Comparison of ENCODE assay signal across 8 mouse cellular contexts in genomic region chr1:97660687-97661405, GRCm38 (mm10). TPM values are rescaled to one million over a fixed set of nuclear protein-coding genes. Genes with fewer than 3 reads are reported as not detected.
DNase-seq lines count a peak whose midpoint lies in the region; ATAC-seq and TF ChIP-seq lines count a peak whose summit lies in the region.

No protein-coding gene starts in this region.

- TF ChIP-seq EP300 in ES-Bruce4 (IDR thresholded peaks at IDR 0.05; ENCODE audit: insufficient read depth, low read depth, low read length): no peak
- TF ChIP-seq EP300 in heart, postnatal 0 days (IDR thresholded peaks at IDR 0.05; ENCODE audit: low read depth): no peak

- peak; percentile 86 for DNase-seq in c-Kit-positive CD71-positive TER-119-negative erythroid progenitor cells, embryonic 14.5 days (ENCODE audit: low read depth)
- peak; percentile 39 for DNase-seq in heart, postnatal 0 days (ENCODE audit: low spot score)
- DNase-seq in kidney, postnatal 4 days: peak; percentile 70 to 83
- peak; percentile 66 for DNase-seq in lung, adult 2 months
- peak; percentile 54 for DNase-seq in thymus, adult 2 months

- H3K9me3 ChIP-seq in ES-Bruce4 (replicated peaks; ENCODE audit: control insufficient read depth, insufficient read depth, low read length, poor library complexity, severe bottlenecking): no peaks in the 10 kb centered on the region
- H3K9me3 ChIP-seq in forebrain, embryonic 12.5 days: no peaks in the 10 kb centered on the region
- no peaks in the 10 kb centered on the region for H3K9me3 ChIP-seq in heart, postnatal 0 days (replicated peaks; ENCODE audit: control insufficient read depth, low read length)

- no peaks in the 10 kb centered on the region for H3K4me1 ChIP-seq in ES-Bruce4 (ENCODE audit: control insufficient read depth, insufficient read depth, low read length)
- peaks cover 43% of the 10 kb centered on the region for H3K4me1 ChIP-seq in forebrain, embryonic 12.5 days
- H3K4me1 ChIP-seq in heart, postnatal 0 days (ENCODE audit: control insufficient read depth, insufficient read depth): peaks cover 8% of the 10 kb centered on the region; the same call in 1 of the 2 replicates
- H3K4me1 ChIP-seq in lung, adult 2 months (ENCODE audit: control insufficient read depth, insufficient read depth, low read length): peaks cover 14% of the 10 kb centered on the region
- H3K4me1 ChIP-seq in olfactory bulb, adult 2 months (ENCODE audit: control insufficient read depth, insufficient read depth, low read length): peaks cover 2% of the 10 kb centered on the region; the same call in 1 of the 2 replicates
- peaks cover 9% of the 10 kb centered on the region for H3K4me1 ChIP-seq in thymus, adult 2 months (replicated peaks; ENCODE audit: control insufficient read depth, insufficient read depth, low read length)

- H3K36me3 ChIP-seq in ES-Bruce4 (ENCODE audit: control insufficient read depth, insufficient read depth, low read length, poor library complexity, severe bottlenecking): no peaks in the 10 kb centered on the region
- no peaks in the 10 kb centered on the region for H3K36me3 ChIP-seq in forebrain, embryonic 12.5 days (replicated peaks)
- no peaks in the 10 kb centered on the region for H3K36me3 ChIP-seq in heart, postnatal 0 days (replicated peaks; ENCODE audit: control insufficient read depth, insufficient read depth, low read length)
- H3K36me3 ChIP-seq in thymus, adult 2 months (ENCODE audit: control insufficient read depth, insufficient read depth, low read length): no peaks in the 10 kb centered on the region

- no peak overlapping the region for H3K27ac ChIP-seq in ES-Bruce4 (ENCODE audit: insufficient read depth, low read length)
- H3K27ac ChIP-seq in forebrain, embryonic 12.5 days: peak overlapping the region; percentile 97
- peak overlapping the region; percentile 82 for H3K27ac ChIP-seq in heart, postnatal 0 days (ENCODE audit: low read depth)
- H3K27ac ChIP-seq in olfactory bulb, adult 2 months (ENCODE audit: insufficient read depth, low read depth, low read length): peak overlapping the region; percentile 95
- no peak overlapping the region for H3K27ac ChIP-seq in thymus, adult 2 months (ENCODE audit: control insufficient read depth, insufficient read depth, low read length)

- H3K4me2 ChIP-seq in forebrain, embryonic 12.5 days: peak overlapping the region; percentile 62
- H3K4me2 ChIP-seq in heart, postnatal 0 days (ENCODE audit: low read depth, low read length): peak overlapping the region; percentile 95

- peak; percentile 9 for ATAC-seq in forebrain, embryonic 12.5 days (ENCODE audit: low FRiP score)
- peak; percentile 52 for ATAC-seq in heart, postnatal 0 days (ENCODE audit: insufficient read depth, low read depth)

- no peak for TF ChIP-seq POLR2A in ES-Bruce4 (IDR thresholded peaks at IDR 0.05; ENCODE audit: insufficient read depth, low read length)
- no peak for TF ChIP-seq POLR2A in lung, adult 2 months (IDR thresholded peaks at IDR 0.05; ENCODE audit: borderline replicate concordance, extremely low read depth, low read depth, low read length)
- 0 out of 2 replicates have a peak, but pooled peaks have one; percentile 3 for TF ChIP-seq POLR2A in olfactory bulb, adult 2 months (IDR thresholded peaks at IDR 0.05; ENCODE audit: insufficient read depth, low read depth, low read length)
- TF ChIP-seq POLR2A in thymus, adult 2 months (IDR thresholded peaks at IDR 0.05; ENCODE audit: control insufficient read depth, extremely low read depth, insufficient read depth, low read length, poor library complexity): no peak

- no peaks in the 10 kb centered on the region; the same call in none of the 2 replicates for H3K27me3 ChIP-seq in ES-Bruce4 (ENCODE audit: control insufficient read depth, insufficient read depth, low read length, poor library complexity, severe bottlenecking)
- no peaks in the 10 kb centered on the region for H3K27me3 ChIP-seq in forebrain, embryonic 12.5 days
- H3K27me3 ChIP-seq in heart, postnatal 0 days (ENCODE audit: control insufficient read depth, insufficient read depth, low read length): no peaks in the 10 kb centered on the region
- no peaks in the 10 kb centered on the region for H3K27me3 ChIP-seq in thymus, adult 2 months (ENCODE audit: control insufficient read depth, insufficient read depth, low read length)

- peak overlapping the region; percentile 49 for H3K9ac ChIP-seq in ES-Bruce4 (ENCODE audit: low read depth, poor library complexity, severe bottlenecking)
- H3K9ac ChIP-seq in forebrain, embryonic 12.5 days: peak overlapping the region; percentile 94
- peak overlapping the region; percentile 70 for H3K9ac ChIP-seq in heart, postnatal 0 days (replicated peaks; ENCODE audit: low read depth, low read length)

- no peak for TF ChIP-seq CTCF in ES-Bruce4 (IDR thresholded peaks at IDR 0.05; ENCODE audit: low read depth, low read length)
- TF ChIP-seq CTCF in heart, postnatal 0 days (IDR thresholded peaks at IDR 0.05; ENCODE audit: low read depth): peak; percentile 20
- TF ChIP-seq CTCF in lung, adult 2 months (IDR thresholded peaks at IDR 0.05; ENCODE audit: insufficient read depth, low read length): 0 out of 2 replicates have a peak, but pooled peaks have one; percentile 18
- TF ChIP-seq CTCF in olfactory bulb, adult 2 months (IDR thresholded peaks at IDR 0.05; ENCODE audit: insufficient read depth, low read depth, low read length): 0 out of 2 replicates have a peak, but pooled peaks have one; percentile 11
- TF ChIP-seq CTCF in thymus, adult 2 months (IDR thresholded peaks at IDR 0.05; ENCODE audit: borderline replicate concordance, control insufficient read depth, extremely low read depth, insufficient read depth, low read length, poor library complexity): peak; percentile 21; the same call in 1 of the 2 replicates

- under 1% methylated on average over 87 of the region's 93 CpGs for WGBS in forebrain, embryonic 12.5 days
- WGBS in heart, postnatal 0 days: under 1% methylated on average over 55 of the region's 93 CpGs
- under 1% methylated on average over 92 of the region's 93 CpGs for WGBS in lung, adult 2 months
- whole genome bisulfite sequencing in olfactory bulb, adult 2 months: under 1% methylated on average over 92 of the region's 93 CpGs
- WGBS in thymus, adult 2 months: under 1% methylated on average over 93 of the region's 93 CpGs

- H3K4me3 ChIP-seq in ES-Bruce4 (ENCODE audit: low read depth, low read length): peak overlapping the region; percentile 53
- H3K4me3 ChIP-seq in forebrain, embryonic 12.5 days (replicated peaks): peak overlapping the region; percentile 91
- peak overlapping the region; percentile 92 for H3K4me3 ChIP-seq in heart, postnatal 0 days (ENCODE audit: low read depth, low read length)
- H3K4me3 ChIP-seq in lung, adult 2 months (replicated peaks; ENCODE audit: extremely low read depth, low read depth, low read length): peak overlapping the region; percentile 97
- H3K4me3 ChIP-seq in olfactory bulb, adult 2 months (ENCODE audit: insufficient read depth, low read depth, low read length): peak overlapping the region; percentile 94
- H3K4me3 ChIP-seq in thymus, adult 2 months (ENCODE audit: control insufficient read depth, insufficient read depth, low read length): peak overlapping the region; percentile 90

RNA-seq across cellular contexts. Expression of gene D1Ertd622e, which starts 1.0 kb away (rescaled TPM):
- 6.4 and 7.8 TPM in 2 replicates for polyA plus RNA-seq in ES-Bruce4 (2011; ENCODE audit: insufficient read depth, insufficient read length, low read depth, missing spikeins)
- 44.1 and 52.2 TPM in 2 replicates for polyA plus RNA-seq in forebrain, embryonic 12.5 days (2016; fragmentation: Nextera tagmentation; extraction: Ambion mirVana)
- total RNA-seq in heart, postnatal 0 days (2014; rRNA removed; ENCODE audit: low replicate concordance): 2.2 and 17.5 TPM in 2 replicates
- 4.5 and 5.3 TPM in 2 replicates for polyA plus RNA-seq in heart, postnatal 0 days (2015; fragmentation: Nextera tagmentation; extraction: Ambion mirVana)
- 12.0 and 13.7 TPM in 2 replicates for polyA plus RNA-seq in lung, adult 2 months (2012; rRNA removed)
- polyA plus RNA-seq in olfactory bulb, adult 2 months (2012; ENCODE audit: insufficient read depth, insufficient read length, low replicate concordance, missing spikeins): not detected in 2 replicates
- polyA plus RNA-seq in thymus, adult 2 months (2012; rRNA removed): 30.2 and 31.2 TPM in 2 replicates

Comparison
In these comparisons a context has a peak if more than half of its experiments do, and no peak if none do; other contexts are left out.
1. H3K27ac ChIP-seq: peak in forebrain, embryonic 12.5 days (single experiment), heart, postnatal 0 days (single experiment) and olfactory bulb, adult 2 months (single experiment); none in ES-Bruce4 (single experiment) and thymus, adult 2 months (single experiment).
2. Peak in every context shown above with its lines, with median percentiles within 50 percentile points of each other: H3K4me3 ChIP-seq, H3K9ac ChIP-seq and DNase-seq.